Mouse (Mus musculus): ENCODE measurements around the gene Ppcs. TPM values are rescaled to one million over a fixed set of nuclear protein-coding genes. Genes with fewer than 3 reads are reported as not detected.

Gene Ppcs
- 25.6 and 29.7 TPM in 2 replicates for polyA plus RNA-seq (2016; fragmentation: Nextera tagmentation; extraction: Ambion mirVana)

GRCm38 (mm10) chr4:119422294-119422964 is at the start of gene Ppcs, which contains the start of gene Zmynd12:
Gene Ppcs, minus strand, starts transcription at chr4:119422420.
Gene Zmynd12, plus strand, starts transcription at chr4:119422814.
- peak; percentile 92 for DNase-seq (ENCODE audit: low spot score)
- Histone ChIP-seq H3K27me3 (ENCODE audit: insufficient read depth, poor library complexity, severe bottlenecking) (peaks cover 24% of the 10 kb centered on the region), H3K4me1 (replicated peaks) (peaks cover 22% of the 10 kb centered on the region), H3K9me3 (no peaks in the 10 kb centered on the region), H3K36me3 (peaks cover 16% of the 10 kb centered on the region; the same call in 1 of the 2 replicates), H3K27ac (peak within 1 kb of the TSS; percentile 90), H3K4me3 (peak within 1 kb of the TSS; percentile 75)
- under 1% methylated on average over 52 of the region's 52 CpGs for WGBS

DNA sequence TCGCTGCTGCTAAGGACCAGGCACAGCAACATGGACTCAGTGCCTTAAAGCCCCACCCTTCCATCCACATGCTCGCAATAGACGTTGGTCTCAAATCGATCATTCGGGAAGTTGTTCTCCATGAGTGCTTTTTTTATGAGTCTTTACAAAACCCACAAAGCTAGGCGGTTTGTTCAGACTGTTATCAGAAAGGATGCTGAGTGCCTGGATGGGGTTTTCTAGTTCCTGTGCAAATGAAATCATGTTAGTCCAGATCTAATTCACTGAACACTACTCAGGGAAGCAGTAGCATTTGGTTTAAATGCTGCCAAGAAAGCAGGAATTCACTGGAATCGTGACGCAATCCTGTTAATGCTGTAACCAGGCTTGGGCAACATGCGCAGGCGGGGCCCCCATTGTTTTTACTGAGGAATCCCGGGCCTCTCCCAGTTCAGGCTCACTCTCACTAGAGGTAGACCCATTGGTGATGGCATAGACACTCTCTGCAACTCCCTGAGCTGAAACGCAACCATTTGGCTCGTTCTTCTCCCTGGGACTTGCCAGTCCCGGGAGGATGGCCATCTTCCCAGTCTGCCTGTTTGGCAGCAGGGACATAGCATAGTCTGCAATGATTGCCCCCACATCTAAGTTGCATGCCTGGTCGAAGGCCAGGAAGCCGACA is 45.6 kb upstream of the Ppcs start:
- no peaks in the 10 kb centered on the region for H3K36me3 ChIP-seq
- no peaks in the 10 kb centered on the region for H3K27me3 ChIP-seq (ENCODE audit: insufficient read depth, poor library complexity, severe bottlenecking)
- H3K27ac ChIP-seq, result no peak overlapping the region
- H3K4me3 ChIP-seq, result no peak overlapping the region
- 0 out of 2 replicates have a peak, but pooled peaks cover 4% of the 10 kb centered on the region for H3K4me1 ChIP-seq (replicated peaks)
- WGBS, result 89% methylated on average over 16 of the region's 16 CpGs
- no peak for DNase-seq (ENCODE audit: low spot score)
- H3K9me3 ChIP-seq, result no peaks in the 10 kb centered on the region

GRCm38 (mm10) chr4:119465841-119466240 is 43.6 kb upstream of the Ppcs start:
- Histone ChIP-seq H3K36me3 (no peaks in the 10 kb centered on the region), H3K4me3 (no peak overlapping the region), H3K4me1 (replicated peaks) (peaks cover 12% of the 10 kb centered on the region; the same call in 1 of the 2 replicates), H3K9me3 (no peaks in the 10 kb centered on the region), H3K27me3 (ENCODE audit: insufficient read depth, poor library complexity, severe bottlenecking) (no peaks in the 10 kb centered on the region), H3K27ac (no peak overlapping the region)
- DNase-seq (ENCODE audit: low spot score), result no peak
- 90% methylated on average over 5 of the region's 5 CpGs for WGBS

- DNase-seq (ENCODE audit: low spot score), result no peak
- Histone ChIP-seq H3K4me1 (replicated peaks) (peaks cover 15% of the 10 kb centered on the region; the same call in 1 of the 2 replicates), H3K27me3 (ENCODE audit: insufficient read depth, poor library complexity, severe bottlenecking) (no peaks in the 10 kb centered on the region), H3K4me3 (no peak overlapping the region), H3K9me3 (no peaks in the 10 kb centered on the region), H3K36me3 (no peaks in the 10 kb centered on the region), H3K27ac (no peak overlapping the region)
- WGBS, result 87% methylated on average over 13 of the region's 13 CpGs
Measured at GRCm38 (mm10) chr4:119463756-119464419, 41.7 kb upstream of the Ppcs start.

DNA sequence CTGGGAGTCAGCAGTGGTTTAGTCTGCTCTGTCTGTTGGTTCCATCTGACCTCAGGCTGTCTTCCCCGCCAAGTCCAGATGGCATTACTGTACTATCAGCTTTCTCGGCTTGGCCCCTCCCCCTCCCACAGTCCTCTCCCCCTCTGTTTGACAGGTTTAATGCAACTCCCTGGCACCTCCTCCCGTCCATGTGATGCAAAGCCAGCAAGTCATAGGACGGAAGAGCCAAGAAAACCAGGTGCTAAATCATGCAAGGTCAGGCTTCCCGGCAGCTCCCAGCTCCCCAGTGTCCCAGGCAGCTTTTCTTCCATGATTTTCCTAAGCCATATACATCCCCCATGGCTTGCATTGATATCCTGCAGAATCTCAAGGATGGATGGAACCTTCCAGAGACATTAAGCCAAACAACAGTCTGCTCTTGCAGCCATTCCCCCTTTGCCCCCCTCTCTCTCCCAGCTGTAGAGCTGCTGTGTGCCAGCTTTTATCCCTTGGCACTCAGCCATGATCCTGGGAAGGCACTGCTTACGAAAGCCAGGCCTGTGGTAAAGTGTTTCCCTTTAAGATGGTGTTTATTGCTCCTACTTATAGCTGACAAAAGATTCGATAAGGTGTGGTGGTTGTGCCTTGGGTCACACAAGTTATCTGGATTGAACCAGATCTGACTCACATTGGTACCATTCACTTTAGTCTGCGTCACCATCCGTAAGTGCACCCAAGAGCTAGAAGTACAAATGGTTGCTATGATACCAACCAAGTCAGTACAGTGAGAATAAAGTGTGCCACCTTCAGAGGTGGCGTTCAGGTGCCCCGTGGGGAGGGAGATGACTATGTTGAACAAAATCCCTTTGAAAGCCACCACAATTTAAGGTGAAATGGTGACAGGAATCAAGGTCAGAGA is 40.9 kb upstream of the Ppcs start:
- peaks cover 15% of the 10 kb centered on the region; the same call in 1 of the 2 replicates for H3K4me1 ChIP-seq (replicated peaks)
- H3K9me3 ChIP-seq, result no peaks in the 10 kb centered on the region
- no peak overlapping the region for H3K4me3 ChIP-seq
- 72% methylated on average over 11 of the region's 11 CpGs for WGBS
- no peak overlapping the region for H3K27ac ChIP-seq
- H3K27me3 ChIP-seq (ENCODE audit: insufficient read depth, poor library complexity, severe bottlenecking), result no peaks in the 10 kb centered on the region
- peak; percentile 12 for DNase-seq (ENCODE audit: low spot score)
- H3K36me3 ChIP-seq, result no peaks in the 10 kb centered on the region

DNA sequence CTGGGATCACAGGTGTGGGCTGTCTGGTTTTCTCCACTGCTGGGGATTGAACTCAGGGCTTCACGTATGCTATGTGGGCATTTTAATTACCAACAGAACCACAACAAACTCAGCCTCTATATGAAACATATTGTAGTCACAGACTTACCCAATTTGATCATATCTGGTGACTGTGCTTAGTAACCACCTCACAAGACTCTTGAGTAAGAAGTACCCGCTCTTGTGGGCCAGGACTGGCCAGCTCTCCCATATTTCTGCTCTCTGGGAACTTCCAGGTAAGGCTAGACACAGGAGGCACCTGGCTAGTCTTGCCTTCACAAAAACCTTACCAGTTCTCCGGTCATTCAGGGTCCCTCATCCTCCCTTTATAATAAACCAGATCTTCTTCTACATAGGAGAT is 40.2 kb upstream of the Ppcs start:
- H3K36me3 ChIP-seq, result no peaks in the 10 kb centered on the region
- no peaks in the 10 kb centered on the region for H3K27me3 ChIP-seq (ENCODE audit: insufficient read depth, poor library complexity, severe bottlenecking)
- no peak overlapping the region for H3K4me3 ChIP-seq
- 91% methylated on average over 3 of the region's 3 CpGs for WGBS
- no peak overlapping the region for H3K27ac ChIP-seq
- H3K4me1 ChIP-seq (replicated peaks), result peaks cover 15% of the 10 kb centered on the region; the same call in 1 of the 2 replicates
- no peak for DNase-seq (ENCODE audit: low spot score)
- no peaks in the 10 kb centered on the region for H3K9me3 ChIP-seq

GRCm38 (mm10) chr4:119460728-119461141 is 38.5 kb upstream of the Ppcs start:
- WGBS, result 52% methylated on average over 8 of the region's 8 CpGs
- H3K4me3 ChIP-seq, result no peak overlapping the region
- peak; percentile 12 for DNase-seq (ENCODE audit: low spot score)
- no peaks in the 10 kb centered on the region for H3K9me3 ChIP-seq
- H3K27me3 ChIP-seq (ENCODE audit: insufficient read depth, poor library complexity, severe bottlenecking), result no peaks in the 10 kb centered on the region
- no peak overlapping the region for H3K27ac ChIP-seq
- H3K4me1 ChIP-seq (replicated peaks), result peaks cover 15% of the 10 kb centered on the region; the same call in 1 of the 2 replicates
- no peaks in the 10 kb centered on the region for H3K36me3 ChIP-seq

DNA sequence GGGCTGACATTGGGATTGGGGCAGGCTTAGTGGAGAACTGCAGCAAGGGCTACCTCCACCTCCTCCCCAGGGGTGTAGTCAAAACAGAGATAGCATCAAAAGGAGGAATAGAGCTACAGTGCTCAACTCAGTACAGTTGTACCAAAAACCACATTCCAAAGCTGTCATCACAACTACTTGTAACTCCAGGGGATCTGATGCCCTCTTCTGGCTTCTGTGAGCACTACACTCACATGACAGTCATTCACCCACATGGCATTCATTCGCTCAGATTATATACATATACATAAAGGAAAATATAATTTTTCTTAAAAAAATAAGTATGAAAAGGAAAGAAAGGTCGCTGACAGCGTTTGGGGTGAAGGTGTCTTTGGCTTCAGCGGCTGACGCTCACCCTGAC is 38.1 kb upstream of the Ppcs start:
- no peak overlapping the region for H3K27ac ChIP-seq
- 62% methylated on average over 5 of the region's 5 CpGs for WGBS

DNA sequence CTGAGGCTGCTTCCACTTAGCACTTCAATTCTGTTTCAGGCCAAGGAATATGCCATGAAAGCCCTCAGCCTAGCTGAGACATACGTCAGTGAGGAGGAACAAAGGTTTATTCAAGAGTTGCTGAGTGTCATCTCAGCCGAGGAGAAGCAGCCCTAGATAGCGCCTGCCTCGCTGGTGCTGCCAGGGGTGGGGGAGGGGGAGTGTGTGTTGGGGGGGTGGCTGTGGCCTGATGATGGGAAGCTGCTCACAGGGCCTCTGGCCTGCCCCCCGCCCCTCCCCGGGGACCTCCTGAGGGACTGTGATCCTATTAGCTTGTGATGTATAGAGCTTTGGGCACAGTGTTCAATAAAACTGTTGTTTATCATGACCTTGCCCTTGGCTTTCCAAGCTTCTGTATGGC is 31.3 kb upstream of the Ppcs start:
- 13% methylated on average over 6 of the region's 6 CpGs for WGBS
- peak; percentile 38 for DNase-seq (ENCODE audit: low spot score)

More for the DNA sequence above, 38.1 kb upstream of the Ppcs start:
- no peaks in the 10 kb centered on the region for H3K9me3 ChIP-seq
- no peak overlapping the region for H3K4me3 ChIP-seq
- no peaks in the 10 kb centered on the region for H3K36me3 ChIP-seq
- peaks cover 15% of the 10 kb centered on the region; the same call in 1 of the 2 replicates for H3K4me1 ChIP-seq (replicated peaks)
- peak; percentile 10 for DNase-seq (ENCODE audit: low spot score)
- H3K27me3 ChIP-seq (ENCODE audit: insufficient read depth, poor library complexity, severe bottlenecking), result no peaks in the 10 kb centered on the region

DNA sequence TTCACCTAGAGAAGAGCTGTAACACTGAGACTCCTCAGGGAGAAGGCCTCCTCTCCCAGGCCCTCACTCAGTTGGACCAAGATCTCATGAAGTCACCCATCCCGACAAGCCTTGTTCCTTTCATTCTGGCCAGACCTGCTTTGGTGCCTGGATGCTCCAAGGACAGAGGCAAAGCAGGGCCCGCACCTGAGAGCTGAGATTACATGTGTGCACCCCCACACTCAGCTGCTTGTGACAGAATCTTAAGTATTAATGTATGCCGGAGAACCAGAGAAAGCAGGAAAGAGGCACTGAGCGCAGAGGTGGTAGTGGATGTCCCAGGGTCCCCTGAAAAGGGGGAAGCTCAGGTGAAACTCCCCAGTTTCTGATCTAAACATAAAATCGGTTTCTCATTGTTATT is 30.9 kb upstream of the Ppcs start:
- Histone ChIP-seq H3K4me1 (replicated peaks) (peaks cover 13% of the 10 kb centered on the region), H3K9me3 (no peaks in the 10 kb centered on the region), H3K27me3 (ENCODE audit: insufficient read depth, poor library complexity, severe bottlenecking) (no peaks in the 10 kb centered on the region), H3K36me3 (no peaks in the 10 kb centered on the region), H3K27ac (peak overlapping the region; percentile 69), H3K4me3 (no peak overlapping the region)
- WGBS, result 68% methylated on average over 5 of the region's 5 CpGs
- DNase-seq (ENCODE audit: low spot score), result no peak

More for the DNA sequence above, 31.3 kb upstream of the Ppcs start:
- H3K4me1 ChIP-seq (replicated peaks), result peaks cover 13% of the 10 kb centered on the region
- H3K4me3 ChIP-seq, result no peak overlapping the region
- no peaks in the 10 kb centered on the region for H3K27me3 ChIP-seq (ENCODE audit: insufficient read depth, poor library complexity, severe bottlenecking)
- peak overlapping the region; percentile 69 for H3K27ac ChIP-seq
- no peaks in the 10 kb centered on the region for H3K36me3 ChIP-seq
- H3K9me3 ChIP-seq, result no peaks in the 10 kb centered on the region

- H3K4me3 ChIP-seq, result no peak overlapping the region
- H3K36me3 ChIP-seq, result no peaks in the 10 kb centered on the region
- 76% methylated on average over 7 of the region's 7 CpGs for WGBS
- no peaks in the 10 kb centered on the region for H3K9me3 ChIP-seq
- H3K27me3 ChIP-seq (ENCODE audit: insufficient read depth, poor library complexity, severe bottlenecking), result no peaks in the 10 kb centered on the region
- H3K4me1 ChIP-seq (replicated peaks), result peaks cover 13% of the 10 kb centered on the region
- no peak for DNase-seq (ENCODE audit: low spot score)
- no peak overlapping the region for H3K27ac ChIP-seq
Measured at GRCm38 (mm10) chr4:119450436-119450835, 28.2 kb upstream of the Ppcs start.

DNA sequence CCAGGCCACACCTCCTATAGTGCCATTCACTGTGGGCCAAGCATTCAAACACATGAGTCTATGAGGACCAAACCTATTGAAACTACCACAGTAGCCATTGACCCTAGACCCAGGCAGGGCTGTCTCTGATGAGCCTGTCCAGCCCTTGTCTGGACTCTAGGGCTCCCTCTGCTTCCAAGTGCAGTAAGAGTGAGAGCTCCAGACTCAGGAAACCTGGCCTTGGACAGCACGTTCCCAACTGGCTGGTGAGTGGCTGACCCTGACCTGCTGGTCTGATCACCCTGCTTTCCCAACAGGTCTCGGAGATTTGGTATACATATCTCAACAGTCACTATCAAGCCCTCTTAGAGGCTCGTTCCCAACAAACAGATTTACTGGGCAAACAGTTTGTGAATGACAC is 25.6 kb upstream of the Ppcs start:
- no peaks in the 10 kb centered on the region for H3K36me3 ChIP-seq
- 89% methylated on average over 3 of the region's 3 CpGs for WGBS
- no peaks in the 10 kb centered on the region for H3K9me3 ChIP-seq
- no peak for DNase-seq (ENCODE audit: low spot score)
- no peak overlapping the region for H3K27ac ChIP-seq
- H3K27me3 ChIP-seq (ENCODE audit: insufficient read depth, poor library complexity, severe bottlenecking), result no peaks in the 10 kb centered on the region
- no peak overlapping the region for H3K4me3 ChIP-seq
- peaks cover 10% of the 10 kb centered on the region for H3K4me1 ChIP-seq (replicated peaks)

All from hindbrain, embryonic 10.5 days (tissue).